Mouse (Mus musculus) C2C12 (cell line): ENCODE data around the gene Taar7b.

ENCODE experiments used
- CEBPB ChIP-seq: IDR thresholded peaks from one replicate; pipeline ENCODE4 v1.6.1; 2011; ENCODE audit warnings: low read depth, mild to moderate bottlenecking, control low read depth, moderate library complexity
- CTCF ChIP-seq: IDR thresholded peaks from one replicate; pipeline ENCODE4 v1.5.1; 2011; ENCODE audit not compliant: control insufficient read depth, insufficient read depth, insufficient read length
- MAX ChIP-seq: IDR thresholded peaks from one replicate; pipeline ENCODE4 v1.6.1; 2011; ENCODE audit warnings: mild to moderate bottlenecking, control low read depth
- MYOG ChIP-seq: IDR thresholded peaks from one replicate; pipeline ENCODE4 v1.6.1; 2011; ENCODE audit not compliant: control insufficient read depth, insufficient read length; ENCODE audit errors: extremely low read depth
- USF1 ChIP-seq: IDR thresholded peaks from one replicate; pipeline ENCODE4 v1.6.1; 2011; ENCODE audit warnings: low read depth, mild to moderate bottlenecking, control low read depth, moderate library complexity

- no peak for TF ChIP-seq MYOG
- TF ChIP-seq MAX: no peak
- no peak for TF ChIP-seq CTCF
- no peak for TF ChIP-seq CEBPB
- no peak for TF ChIP-seq USF1
Measured at GRCm38 (mm10) chr10:23986419-23986818, 13.3 kb upstream of the Taar7b start.
